Mouse (Mus musculus): ENCODE measurements around the gene Lrrc49.

Lrrc49 gene

DNA sequence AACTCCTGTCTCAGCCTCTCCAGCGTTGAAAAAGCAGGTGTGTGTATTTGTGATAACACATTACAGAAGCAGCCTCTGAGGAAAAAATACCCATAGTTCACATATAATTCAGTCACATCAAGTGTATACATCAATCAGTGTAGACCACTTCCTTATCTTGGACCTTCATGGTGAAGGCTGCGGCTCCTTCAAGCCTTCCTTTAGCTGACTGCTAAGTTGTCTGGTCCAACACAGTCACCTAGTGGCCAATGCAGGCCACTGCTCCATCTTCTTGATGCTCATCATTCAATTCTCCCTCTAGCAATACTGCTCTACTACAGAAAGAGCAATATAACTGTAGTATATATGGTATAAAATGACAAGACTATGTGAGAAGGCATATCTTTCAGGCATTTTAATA, 88.5 kb downstream of the Lrrc49 start:
- peak; percentile 13 for DNase-seq (ENCODE audit: low spot score)

DNA sequence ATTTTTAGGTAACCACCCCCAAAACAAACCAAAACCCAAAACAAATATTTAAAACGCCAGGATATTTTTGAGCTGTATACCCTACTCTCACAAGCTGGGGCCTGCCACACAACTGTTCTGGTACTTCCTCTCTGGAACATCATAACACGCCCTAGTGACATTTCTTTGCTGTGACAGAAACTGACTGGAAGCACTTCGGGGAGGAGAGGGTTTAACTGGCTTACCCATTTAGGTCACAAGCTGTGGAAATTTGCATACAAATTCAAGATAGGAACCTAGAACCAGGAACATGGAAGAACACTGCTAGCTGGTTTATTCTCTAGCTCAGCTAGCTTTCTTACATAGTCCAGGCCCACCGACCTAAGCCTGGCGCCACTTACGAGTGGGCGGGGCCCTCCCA, 92.6 kb downstream of the Lrrc49 start:
- DNase-seq (ENCODE audit: low spot score): no peak

DNA sequence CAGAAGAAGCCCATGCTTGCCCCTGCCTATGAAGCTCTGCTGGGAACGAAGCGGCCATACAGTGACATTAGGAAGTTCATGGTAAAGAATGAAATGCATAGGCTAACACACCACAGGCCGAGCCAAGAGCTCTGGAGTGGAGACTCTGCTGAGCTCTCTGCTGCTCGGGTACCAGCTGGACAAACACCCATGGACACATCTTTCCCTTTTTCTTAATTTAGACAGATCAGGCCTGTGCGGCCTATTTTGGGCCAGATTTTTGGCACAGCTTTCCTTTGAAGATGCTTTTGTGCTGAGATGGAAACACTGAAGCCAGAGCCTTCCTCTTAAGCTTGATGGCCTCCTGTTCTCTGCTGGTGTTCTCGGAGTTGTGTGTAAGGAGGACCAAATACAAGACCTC, 95.0 kb downstream of the Lrrc49 start:
- no peak for DNase-seq (ENCODE audit: low spot score)

DNA sequence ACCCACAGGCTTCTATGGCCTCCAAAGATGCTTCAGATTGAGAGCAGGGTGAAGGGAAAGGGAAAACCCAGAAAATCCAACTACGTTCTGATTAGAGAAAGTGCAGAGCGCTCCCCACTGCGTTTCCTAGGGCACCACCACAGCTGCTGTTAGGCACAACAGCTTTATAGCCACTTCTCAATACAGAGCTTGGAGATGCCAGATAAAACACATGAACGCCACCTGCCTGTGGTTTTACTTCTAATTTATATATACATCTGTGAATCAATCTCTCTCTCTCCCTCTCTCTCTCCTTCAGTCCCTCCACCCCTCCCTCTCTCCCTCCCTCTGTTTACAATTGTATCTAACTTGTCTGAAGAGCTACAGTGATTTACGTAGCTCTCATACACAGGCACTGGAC, 95.6 kb downstream of the Lrrc49 start:
- DNase-seq (ENCODE audit: low spot score): no peak

DNA sequence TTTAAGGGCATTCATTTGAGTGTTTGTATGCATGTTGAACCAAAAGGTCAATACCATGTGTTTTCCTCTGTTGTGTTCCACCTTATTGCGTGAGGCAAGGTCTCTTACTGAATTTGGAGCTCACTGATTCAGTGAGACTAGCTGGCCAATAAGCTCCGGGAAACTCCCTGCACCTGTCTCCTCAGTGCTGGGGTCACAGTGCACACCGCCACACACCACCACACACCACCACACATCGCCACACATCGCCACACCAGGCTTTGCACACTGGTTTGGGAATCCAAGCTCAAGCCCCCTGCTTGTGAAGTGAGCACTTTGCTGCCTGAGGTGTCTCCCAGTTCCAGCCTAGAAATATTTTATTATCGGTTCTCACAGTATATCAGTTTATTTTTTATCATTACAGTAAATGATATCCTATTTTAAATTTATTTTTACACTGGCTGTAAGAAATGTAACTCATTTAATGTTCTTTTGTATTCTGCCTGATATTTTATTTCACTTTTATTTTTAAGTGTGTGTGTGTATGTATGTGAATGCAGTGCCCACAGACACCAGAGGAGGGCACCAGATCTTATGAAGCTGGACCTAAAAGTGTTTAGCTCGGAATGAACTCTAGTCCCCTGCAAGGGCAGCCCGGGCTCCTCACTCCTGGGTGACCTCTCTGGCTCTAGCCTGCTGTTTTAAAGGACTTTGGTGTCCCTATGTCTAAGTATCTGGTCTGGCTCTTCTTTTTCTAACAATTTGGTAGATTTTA, 96.9 kb downstream of the Lrrc49 start:
- DNase-seq (ENCODE audit: low spot score): no peak

DNA sequence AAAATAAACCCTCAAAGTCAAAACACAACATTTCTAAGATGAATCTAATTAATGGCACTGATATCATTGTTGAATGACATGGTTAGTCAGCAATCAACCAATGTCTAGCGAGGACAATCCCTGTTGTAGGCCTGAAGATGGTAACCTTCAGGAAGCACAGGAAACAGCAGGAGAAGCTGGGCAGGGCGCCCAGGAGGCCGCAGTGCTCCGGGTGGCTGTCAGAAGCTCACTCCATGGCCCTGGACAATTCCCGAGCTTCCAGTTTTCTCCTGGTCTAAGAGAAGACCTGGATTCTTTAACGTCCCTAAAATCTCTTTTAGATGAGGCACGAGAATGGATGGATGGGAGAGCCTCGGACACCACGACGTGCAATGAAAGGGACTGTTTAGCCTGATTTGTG, 99.0 kb downstream of the Lrrc49 start:
- DNase-seq (ENCODE audit: low spot score): no peak

DNA sequence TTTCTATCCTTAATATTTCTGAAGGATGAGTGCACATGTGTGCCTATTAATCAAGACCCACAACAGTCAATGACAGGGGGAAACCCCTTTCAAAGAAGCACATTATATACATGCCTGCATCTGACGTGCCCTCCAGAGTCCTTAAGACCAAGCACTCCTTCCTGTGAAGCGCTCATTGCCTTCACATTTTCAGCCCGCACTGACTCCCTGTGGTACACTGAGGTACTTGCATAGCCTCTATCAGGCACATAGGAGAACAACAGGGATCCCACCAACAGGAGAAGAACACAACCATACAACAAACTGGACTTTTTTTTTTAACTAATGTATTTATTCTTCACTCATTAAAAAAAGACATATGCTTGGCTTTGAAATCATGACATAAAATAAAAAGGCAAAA, 101.0 kb downstream of the Lrrc49 start:
- DNase-seq (ENCODE audit: low spot score): no peak

DNA sequence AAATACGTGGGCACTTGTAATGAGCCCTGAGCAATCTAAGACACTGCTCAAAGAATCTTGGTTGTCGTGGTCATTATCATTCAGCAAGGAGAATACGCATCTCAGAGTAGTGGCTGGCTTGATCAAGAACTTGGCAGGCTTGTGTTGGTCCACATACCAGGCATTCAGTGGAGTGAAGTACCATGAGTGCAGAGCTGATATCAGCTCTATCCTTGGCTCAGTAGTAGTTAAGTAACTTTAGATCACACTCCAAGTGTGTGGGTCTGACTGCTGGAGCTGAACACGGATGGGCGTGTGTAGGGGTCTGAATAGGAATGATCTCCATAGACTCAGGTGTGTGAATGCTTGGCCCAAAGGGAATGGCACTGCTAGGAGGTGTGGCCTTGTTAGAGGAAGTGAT, 102.8 kb downstream of the Lrrc49 start:
- no peak for DNase-seq (ENCODE audit: low spot score)

DNA sequence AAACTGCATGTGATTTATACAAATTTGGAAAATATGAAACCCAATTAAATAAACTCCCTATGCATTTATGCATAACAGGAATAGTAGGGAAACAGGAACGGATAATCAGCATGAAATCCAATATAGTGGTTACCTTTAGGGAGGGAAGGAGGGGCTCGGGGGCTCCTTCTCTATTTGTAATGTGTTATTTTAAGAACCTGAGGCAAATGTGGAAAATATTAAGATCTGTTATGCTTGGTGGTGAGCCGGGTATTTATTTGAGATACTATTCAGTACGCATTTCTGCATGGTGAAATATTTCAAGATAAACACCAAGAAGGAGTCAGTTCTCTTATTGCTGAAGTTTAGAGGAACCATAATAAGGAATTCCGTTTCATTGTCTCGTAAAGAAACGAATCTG, 105.4 kb downstream of the Lrrc49 start:
- no peak for DNase-seq (ENCODE audit: low spot score)

DNA sequence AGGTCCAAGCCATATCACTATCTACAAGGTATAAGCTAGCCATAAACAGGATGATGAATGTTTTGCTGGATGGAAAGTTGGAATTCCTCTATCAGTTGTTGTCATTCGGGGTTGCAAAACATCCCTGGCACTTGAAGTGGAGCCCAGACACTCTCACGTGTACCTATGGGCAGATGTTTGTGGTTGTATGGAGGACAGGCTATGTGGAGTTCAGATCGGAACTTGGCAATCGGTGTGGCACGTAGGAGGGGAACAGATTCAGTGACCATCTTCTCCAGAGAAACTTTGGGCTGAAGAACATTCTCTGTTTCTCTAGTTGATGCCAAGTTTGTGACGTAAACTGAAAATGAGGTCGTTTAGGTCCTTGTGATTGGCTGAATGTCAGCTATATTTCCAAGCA, 114.9 kb downstream of the Lrrc49 start:
- peak; percentile 9 for DNase-seq (ENCODE audit: low spot score)

DNA sequence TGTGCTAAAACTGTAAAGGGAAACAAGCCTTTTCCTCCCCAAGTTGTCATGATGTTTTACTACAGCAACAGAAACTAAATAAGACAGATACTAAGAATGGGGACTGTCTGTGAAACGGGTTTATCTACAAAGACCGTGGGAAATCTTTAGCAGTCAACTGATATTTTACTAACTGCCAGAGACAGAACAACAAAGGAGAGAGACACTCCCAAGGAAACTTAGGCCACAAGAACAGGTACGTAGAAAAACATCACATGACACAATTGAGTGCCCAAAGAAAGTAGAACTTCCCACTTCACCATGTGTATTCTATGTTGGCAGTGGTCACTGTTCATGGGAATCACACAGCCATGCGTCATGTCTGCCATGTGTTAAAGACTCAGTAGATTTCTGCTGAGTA, 116.2 kb downstream of the Lrrc49 start:
- no peak for DNase-seq (ENCODE audit: low spot score)

DNA sequence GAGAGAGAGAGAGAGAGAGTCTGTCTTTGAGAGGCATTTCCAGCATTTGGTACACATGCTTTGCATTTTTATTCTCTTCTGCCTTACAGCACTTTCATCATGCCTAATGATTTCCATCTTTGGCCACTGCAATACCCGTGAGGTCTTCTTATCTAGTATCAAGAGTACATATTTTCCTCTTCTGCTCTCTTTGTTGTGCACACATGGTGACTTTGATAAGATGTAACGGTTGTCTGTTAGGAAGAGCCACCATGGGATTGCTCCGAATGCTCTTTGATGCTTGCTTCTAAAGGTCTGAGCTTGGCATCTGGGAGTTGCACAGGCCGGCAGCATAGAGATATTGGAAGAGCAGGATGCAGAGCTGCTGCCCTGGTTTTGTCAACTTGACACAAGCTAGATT, 116.9 kb downstream of the Lrrc49 start:
- no peak for DNase-seq (ENCODE audit: low spot score)

DNA sequence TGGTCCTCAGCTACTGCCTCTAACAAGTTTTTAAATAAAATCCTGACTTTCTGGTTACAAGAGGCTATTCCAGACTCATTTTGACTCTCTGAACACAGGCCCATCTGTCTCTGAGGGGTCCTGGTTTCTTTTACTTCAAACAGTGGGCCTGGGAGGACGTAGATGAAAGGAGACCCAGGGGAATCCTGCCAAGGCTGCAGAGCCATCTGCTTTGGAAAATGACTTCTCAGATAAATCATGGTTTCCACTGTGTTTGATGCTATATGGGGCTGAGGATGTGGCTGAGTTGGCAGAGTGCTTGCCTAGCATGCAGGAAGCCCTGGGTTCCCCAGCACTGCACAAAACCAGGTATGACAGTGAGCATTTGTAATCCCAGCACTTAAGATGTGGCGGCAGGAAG, 118.6 kb downstream of the Lrrc49 start:
- DNase-seq (ENCODE audit: low spot score): no peak

DNA sequence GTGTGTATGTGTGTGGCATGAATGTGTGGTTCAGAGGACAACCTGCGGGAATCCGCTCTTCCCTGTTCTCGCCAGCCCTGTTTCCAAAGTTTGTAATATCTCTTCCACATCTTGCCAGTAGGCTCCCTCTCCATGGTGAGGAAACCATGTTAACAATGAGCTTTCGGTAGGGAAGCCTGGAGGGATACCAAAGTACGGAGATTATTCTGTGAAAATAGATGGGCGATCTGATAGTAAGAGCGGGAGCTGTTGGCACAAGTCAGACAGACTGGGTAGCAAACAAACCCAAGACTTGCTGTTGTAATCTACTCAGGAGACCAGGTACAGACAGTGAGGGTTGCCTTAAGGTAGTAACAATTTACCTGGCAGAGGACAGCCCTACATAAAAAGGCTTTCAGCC, 124.1 kb downstream of the Lrrc49 start:
- DNase-seq (ENCODE audit: low spot score): no peak

DNA sequence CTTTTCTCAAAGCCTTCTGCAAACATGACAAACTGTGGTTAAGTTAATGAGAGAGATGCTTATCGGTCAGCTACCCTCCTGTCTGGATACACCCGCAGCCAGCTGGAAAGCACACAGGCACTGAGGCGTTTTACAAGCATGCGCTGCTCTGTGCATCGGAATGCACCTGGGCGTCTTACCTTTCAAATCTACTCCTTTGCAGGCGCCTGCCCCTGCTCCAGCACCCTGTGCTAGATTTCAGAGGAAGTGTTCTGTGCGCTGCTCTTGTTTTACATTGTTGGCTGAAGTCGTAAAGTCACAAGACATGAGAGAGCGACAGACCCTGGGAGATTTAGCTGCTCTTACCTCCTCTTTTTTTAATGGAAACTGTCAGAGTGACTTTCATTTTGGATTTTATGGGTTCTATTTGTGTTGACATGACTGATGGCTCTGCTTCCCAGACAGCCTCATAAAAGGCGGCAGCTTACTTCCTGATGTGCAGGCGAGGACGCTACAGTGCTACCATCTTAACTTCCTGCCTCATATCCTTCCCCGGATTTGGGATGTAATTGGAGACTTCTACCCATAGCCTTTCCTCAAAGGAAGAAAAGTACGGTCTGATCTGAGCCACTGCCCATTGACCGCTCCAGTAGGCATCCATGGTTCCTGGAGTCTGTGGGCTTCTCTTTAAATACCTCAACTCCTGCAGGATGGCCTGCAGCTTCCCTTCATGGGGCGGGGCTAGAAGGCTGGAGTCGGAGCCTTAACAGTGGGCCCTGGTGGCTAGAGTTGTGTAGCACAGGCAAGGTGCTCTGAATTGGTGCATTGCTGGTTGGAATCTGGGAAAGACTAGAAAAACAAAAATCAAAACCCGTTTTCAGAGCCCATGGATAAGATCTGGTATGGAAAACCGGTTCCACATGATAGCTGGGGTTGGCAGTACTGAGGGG, 125.3 kb downstream of the Lrrc49 start:
- DNase-seq (ENCODE audit: low spot score): peak; percentile 7

DNA sequence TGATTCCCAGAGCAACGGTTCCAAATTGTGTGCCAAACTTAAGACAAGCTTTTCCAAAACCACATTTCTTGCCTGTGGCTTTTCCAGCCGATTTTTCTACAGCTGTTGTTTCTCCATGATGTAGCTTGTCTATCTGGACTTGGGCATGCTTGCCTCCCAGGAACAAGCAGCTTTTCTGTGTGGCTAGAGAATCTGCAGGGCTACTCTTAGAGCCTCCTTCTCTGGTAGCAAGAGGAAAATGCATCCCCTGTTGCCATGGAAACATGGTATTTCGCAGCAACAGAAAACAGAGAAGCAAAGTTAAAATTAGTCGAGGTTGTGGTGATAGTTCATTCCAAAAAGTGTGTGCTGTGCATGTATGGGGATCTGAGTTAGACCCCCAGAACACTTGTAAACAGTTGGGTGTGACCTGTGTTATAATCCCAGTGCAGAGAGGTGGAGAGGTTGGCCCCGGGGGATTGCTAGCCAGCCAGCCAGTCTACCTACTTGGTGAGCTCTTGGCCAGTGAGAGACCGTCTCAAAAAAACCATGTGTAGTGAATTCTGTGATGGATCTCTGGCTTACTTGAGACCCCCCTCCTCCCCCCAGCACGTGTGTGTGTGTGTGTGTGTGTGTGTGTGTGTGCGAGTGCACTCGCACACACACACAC, 126.2 kb downstream of the Lrrc49 start:
- DNase-seq (ENCODE audit: low spot score): no peak

DNA sequence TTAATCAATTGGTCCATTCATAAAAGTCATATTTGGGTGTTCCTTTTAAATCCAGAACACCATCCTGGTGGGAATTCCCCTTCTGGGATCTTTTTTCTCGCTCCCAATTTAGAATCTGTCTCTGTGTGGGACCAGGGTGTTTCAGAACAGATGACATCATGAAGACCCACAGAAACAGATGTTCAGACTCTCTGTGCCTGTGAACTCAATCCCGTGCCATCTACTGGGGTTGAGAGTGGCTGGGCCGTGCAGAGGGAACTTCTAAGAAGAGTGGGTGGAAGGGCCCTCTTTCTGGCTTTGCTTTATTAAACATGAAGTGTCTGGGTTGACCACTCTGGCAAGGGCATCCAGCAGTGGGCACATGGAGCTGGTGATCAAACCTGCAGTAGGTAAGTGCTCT, 129.5 kb downstream of the Lrrc49 start:
- DNase-seq (ENCODE audit: low spot score): no peak

DNA sequence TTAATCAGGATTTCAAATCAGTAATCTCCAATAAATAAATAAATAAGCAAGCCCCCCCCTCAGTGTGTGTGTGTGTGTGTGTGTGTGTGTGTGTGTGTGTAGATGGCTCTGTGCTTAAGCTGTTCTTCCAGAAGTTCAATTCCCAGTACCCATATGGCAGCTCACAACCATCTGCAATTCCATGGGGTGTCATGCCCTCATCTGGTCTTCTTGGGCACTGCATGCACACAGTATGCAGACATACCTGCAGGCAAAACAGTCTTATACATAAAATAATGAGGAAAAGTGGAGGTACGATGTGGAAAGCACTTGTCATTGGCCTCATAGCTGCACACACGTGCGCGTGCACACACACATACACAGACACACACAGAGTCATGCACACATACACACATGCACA, 136.7 kb downstream of the Lrrc49 start:
- DNase-seq (ENCODE audit: low spot score): no peak

DNA sequence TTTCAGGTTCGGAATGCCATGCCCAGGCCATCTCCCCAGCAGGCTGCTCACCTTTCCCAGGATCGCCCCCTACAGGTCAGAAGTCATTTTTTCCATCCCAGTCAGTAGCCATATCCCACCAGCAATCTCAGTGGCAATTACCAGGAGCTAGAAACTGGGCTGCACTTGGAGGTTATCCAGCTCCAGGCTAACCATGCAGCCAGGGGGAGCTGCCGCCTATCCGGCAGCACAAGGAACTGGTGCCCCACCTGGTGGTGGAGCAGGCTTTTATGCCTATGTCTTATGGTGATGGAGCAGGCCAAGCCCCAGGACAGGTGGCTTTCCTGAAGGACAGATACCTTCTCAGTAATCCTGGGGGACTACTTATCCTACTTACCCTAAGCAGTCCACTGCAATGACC, 139.8 kb downstream of the Lrrc49 start:
- DNase-seq (ENCODE audit: low spot score): peak; percentile 59

DNA sequence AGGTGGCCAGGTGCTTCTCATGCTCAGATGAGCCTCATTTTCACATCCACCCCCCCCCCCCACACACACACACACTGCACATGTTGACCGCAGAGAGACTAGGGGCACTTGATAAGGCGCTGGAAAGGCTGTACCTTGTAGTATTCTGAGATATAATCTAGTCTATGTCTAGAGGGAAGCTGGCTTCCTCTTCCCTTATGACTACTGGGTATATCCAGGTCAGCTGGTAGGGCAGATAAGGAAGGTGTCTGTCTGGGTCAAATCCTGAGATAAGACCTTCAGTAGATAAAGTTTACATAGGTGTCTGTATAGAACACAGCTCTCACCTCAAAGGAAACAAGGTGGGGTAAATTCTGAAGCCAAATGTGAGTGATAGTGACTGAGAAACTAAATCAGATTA, 141.8 kb downstream of the Lrrc49 start:
- no peak for DNase-seq (ENCODE audit: low spot score)

DNA sequence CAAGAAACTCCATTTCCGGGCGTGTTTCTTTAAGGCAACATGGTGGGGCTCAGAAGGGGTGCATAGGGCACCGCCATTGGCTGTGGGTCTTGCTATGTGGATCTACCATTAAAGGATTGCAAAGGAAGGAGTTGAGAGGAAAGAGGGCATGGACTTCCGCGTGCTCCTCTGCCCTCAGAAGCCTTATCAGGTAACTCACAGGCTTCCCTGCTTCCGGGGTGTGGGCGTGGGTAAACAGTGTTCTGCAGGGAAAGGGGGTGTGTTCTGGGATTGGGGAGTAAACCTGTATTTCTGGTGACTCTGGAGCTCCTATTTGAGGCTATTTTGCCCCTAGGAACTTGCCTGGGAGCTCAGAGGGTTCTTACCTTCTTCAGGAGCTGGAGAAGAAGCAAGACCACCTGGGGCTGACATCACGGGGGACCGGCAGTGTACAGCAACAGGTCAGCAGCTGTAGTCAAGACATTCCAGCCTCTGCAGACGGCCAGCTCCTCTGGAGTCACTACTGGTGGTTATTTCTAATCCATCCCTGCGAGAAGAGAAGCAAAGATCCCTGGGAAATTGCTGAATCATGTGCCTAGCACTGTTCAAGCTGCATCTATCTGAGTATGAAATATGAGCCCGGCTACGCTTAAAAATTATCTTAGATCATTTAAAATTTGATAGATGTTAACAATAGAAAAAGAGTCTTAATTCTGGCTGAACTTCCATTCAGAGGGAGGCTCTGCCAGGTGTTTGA, 142.4 kb downstream of the Lrrc49 start:
- no peak for DNase-seq (ENCODE audit: low spot score)

DNA sequence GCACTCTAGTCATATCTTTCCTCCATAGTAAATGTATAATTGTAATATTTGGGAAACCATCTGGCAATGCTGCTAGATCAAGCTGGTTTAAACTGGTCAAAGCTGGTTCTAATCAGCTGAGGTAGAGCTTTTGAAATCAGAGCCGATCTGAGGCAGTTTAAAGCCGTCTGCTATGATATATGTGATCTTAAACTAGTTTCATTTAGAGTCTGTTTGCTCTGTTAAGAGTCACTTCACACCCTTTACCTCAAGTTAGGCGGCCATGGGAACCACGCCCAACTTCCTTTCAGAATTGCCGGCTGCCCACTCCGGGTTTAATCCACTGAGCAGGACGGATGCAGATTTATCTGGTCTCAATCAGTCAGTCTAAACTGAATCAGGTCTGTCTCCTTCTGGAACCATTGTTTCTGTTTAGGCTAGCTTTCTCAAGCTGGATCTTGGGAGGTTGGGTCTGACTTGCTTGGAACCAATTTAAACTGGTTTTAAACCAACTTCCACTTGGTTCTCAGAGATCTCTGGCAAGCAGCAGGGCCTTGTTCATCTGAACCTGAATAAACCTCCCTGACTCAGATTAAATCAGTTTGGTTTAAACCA, 144.4 kb downstream of the Lrrc49 start:
- no peak for DNase-seq (ENCODE audit: low spot score)
